Mouse (Mus musculus) erythroblast, embryonic 14.5 days (primary cell): ENCODE data around the gene Plxdc2. TPM values are rescaled to one million over a fixed set of nuclear protein-coding genes. Genes with fewer than 3 reads are reported as not detected.

Source experiments
- H3K27me3 ChIP-seq: 2 replicates; pipeline ENCODE4 v1.6.1; 2012; ENCODE audit warnings: inconsistent platforms; ENCODE audit not compliant: control insufficient read depth
- H3K36me3 ChIP-seq: 2 replicates; pipeline ENCODE4 v1.6.1; 2012; ENCODE audit warnings: mild to moderate bottlenecking, inconsistent platforms; ENCODE audit not compliant: control insufficient read depth
- H3K4me1 ChIP-seq: 2 replicates; pipeline ENCODE4 v1.6.1; 2012; ENCODE audit warnings: inconsistent platforms; ENCODE audit not compliant: control insufficient read depth
- H3K4me3 ChIP-seq: replicated peaks from 2 replicates; pipeline ENCODE3; 2012; ENCODE audit warnings: moderate library complexity, mild to moderate bottlenecking, inconsistent platforms
- H3K9me3 ChIP-seq: 2 replicates; pipeline ENCODE4 v1.6.1; 2012; ENCODE audit warnings: low read length, inconsistent platforms, mixed read lengths; ENCODE audit not compliant: control insufficient read depth
- GATA1 ChIP-seq: IDR thresholded peaks from 2 replicates; pipeline ENCODE4 v1.6.1; 2012; ENCODE audit warnings: low read length, inconsistent platforms, mixed read lengths
- TAL1 ChIP-seq: IDR thresholded peaks from 3 replicates; pipeline ENCODE4 v1.6.1; 2012; ENCODE audit warnings: low read length, inconsistent platforms, mixed read lengths
- polyA plus RNA-seq: library from polyadenylated mRNA; stranded (reverse); fragments of >175 nt; gene quantifications from 2 replicates; pipeline ENCODE4 v1.2.3, GENCODE M21; 2012

Gene Plxdc2
- polyA plus RNA-seq, 1 experiment = not detected

GRCm38 (mm10) chr2:16682905-16683304 lies 326.8 kb downstream of the Plxdc2 start:
- no peaks in the 10 kb centered on the region for H3K27me3 ChIP-seq
- no peaks in the 10 kb centered on the region for H3K9me3 ChIP-seq
- TF ChIP-seq TAL1 (no peak), GATA1 (no peak)
- H3K4me1 ChIP-seq = no peaks in the 10 kb centered on the region
- H3K4me3 ChIP-seq = no peak overlapping the region
- H3K36me3 ChIP-seq = no peaks in the 10 kb centered on the region

DNA sequence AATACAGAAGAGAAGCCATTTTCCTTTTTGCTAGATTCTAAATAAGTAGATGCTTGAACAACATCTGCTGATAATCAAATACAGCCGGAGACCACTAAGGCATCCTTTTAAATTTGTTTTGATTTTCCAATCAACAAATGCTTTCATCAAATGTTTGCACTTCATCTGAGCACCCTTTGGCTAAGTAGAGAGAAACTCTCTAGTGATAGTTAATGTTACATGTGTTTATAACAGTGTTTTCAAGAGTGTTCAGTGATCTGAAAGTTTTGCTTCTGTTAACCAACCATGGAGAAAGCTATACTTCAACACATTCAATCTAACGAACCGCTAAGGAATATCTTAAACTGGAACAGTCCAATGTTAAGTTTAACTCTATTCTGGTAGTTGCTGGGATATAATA lies 327.6 kb downstream of the Plxdc2 start:
- H3K4me1 ChIP-seq = no peaks in the 10 kb centered on the region
- H3K36me3 ChIP-seq = no peaks in the 10 kb centered on the region
- H3K9me3 ChIP-seq = no peaks in the 10 kb centered on the region
- no peak for TF ChIP-seq GATA1
- no peak for TF ChIP-seq TAL1
- no peak overlapping the region for H3K4me3 ChIP-seq
- no peaks in the 10 kb centered on the region for H3K27me3 ChIP-seq

DNA sequence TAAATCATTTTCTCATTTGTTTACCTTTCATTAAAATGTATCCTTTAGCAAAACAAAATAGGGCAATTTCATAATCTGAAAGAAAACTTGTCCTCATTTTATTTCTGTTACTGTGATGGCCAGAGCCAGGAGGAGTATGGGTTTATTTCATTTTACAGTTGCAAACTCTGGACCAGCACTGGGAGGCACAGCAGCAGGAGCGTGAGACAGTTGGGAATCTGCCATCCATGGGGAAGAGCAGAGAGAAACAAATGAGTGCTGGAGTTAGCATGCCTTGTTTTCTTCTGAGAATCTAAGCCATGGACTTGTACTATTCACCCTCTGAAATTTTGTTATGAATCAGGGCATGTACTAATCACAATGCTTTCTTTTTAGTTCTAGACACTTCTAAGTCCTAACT lies 328.4 kb downstream of the Plxdc2 start:
- Histone ChIP-seq H3K9me3 (no peaks in the 10 kb centered on the region), H3K4me3 (no peak overlapping the region), H3K27me3 (no peaks in the 10 kb centered on the region), H3K4me1 (no peaks in the 10 kb centered on the region), H3K36me3 (no peaks in the 10 kb centered on the region)
- TF ChIP-seq TAL1 (no peak), GATA1 (no peak)

GRCm38 (mm10) chr2:16696390-16696789 lies 340.3 kb downstream of the Plxdc2 start:
- Histone ChIP-seq H3K4me1 (no peaks in the 10 kb centered on the region), H3K36me3 (no peaks in the 10 kb centered on the region), H3K27me3 (no peaks in the 10 kb centered on the region), H3K4me3 (no peak overlapping the region), H3K9me3 (no peaks in the 10 kb centered on the region)
- TF ChIP-seq GATA1 (no peak), TAL1 (no peak)

DNA sequence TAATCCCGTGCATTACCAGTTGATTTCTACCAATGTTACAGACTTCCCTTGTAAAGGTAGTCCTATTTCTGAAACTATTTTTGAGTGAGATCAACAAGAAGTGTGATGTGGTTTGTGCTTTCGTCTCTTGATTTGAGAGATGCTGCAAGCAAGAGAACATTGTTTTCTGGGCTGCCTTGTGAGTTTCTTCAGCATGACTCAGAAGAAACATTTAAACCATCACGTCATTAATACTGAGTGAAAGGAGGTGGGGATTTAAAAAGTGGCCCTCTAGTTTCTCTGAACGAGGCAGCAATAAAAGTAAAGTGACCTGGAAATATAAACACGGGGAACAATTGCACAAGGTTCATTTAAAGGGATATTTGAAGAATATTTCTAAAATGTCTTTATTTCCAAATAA lies 341.1 kb downstream of the Plxdc2 start:
- no peaks in the 10 kb centered on the region for H3K9me3 ChIP-seq
- H3K36me3 ChIP-seq = no peaks in the 10 kb centered on the region
- TF ChIP-seq TAL1 = no peak
- no peak for TF ChIP-seq GATA1
- no peak overlapping the region for H3K4me3 ChIP-seq
- no peaks in the 10 kb centered on the region for H3K4me1 ChIP-seq
- H3K27me3 ChIP-seq = no peaks in the 10 kb centered on the region

DNA sequence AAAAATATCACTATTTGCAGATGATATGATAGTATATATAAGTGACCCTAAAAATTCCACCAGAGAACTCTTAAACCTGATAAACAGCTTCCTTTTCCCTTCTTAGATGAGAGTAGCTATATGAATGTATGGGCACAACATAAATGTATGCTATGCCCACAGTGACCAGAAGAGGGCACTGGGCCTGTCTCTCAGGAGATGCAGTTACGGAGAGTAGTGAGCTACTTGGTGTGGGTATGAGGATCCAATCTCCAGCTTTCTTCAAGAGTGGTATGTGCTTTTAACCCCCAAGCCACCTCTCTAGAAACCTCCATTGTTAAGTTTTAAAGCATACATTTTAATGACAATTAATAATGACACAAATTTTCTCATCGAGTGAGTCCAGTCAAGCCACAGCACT lies 350.1 kb downstream of the Plxdc2 start:
- H3K36me3 ChIP-seq = no peaks in the 10 kb centered on the region
- H3K4me3 ChIP-seq = no peak overlapping the region
- no peaks in the 10 kb centered on the region for H3K9me3 ChIP-seq
- no peaks in the 10 kb centered on the region for H3K27me3 ChIP-seq
- no peak for TF ChIP-seq TAL1
- no peak for TF ChIP-seq GATA1
- H3K4me1 ChIP-seq = no peaks in the 10 kb centered on the region

- Histone ChIP-seq H3K4me3 (no peak overlapping the region), H3K36me3 (no peaks in the 10 kb centered on the region), H3K4me1 (no peaks in the 10 kb centered on the region), H3K9me3 (no peaks in the 10 kb centered on the region), H3K27me3 (no peaks in the 10 kb centered on the region)
- TF ChIP-seq GATA1 = no peak
- no peak for TF ChIP-seq TAL1
These were observed 353.8 kb downstream of the Plxdc2 start for GRCm38 (mm10) chr2:16709885-16710284.

DNA sequence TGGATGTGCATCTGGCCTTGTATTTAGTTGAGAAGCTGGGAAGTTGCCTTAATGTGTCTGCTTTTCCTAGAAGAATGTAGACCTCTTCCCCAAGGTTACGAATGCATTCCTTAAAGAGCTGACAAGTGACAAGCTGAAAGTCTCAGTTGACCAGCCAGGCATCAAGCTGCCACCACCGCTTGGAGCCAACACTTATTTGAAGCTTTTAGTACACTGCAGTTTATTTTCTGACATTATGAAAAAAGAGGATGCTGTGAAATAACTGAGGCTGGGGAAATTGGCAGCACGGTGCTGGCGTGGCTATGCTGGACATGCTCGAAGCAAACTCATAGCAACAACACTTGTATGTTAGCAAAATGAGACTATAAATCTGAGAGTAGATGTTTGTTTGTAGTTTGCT lies 374.9 kb downstream of the Plxdc2 start:
- H3K36me3 ChIP-seq = no peaks in the 10 kb centered on the region
- H3K4me3 ChIP-seq = no peak overlapping the region
- TF ChIP-seq GATA1 (no peak), TAL1 (no peak)
- no peaks in the 10 kb centered on the region for H3K4me1 ChIP-seq
- H3K27me3 ChIP-seq = no peaks in the 10 kb centered on the region
- no peaks in the 10 kb centered on the region for H3K9me3 ChIP-seq

GRCm38 (mm10) chr2:16734381-16734780 lies 378.3 kb downstream of the Plxdc2 start:
- no peaks in the 10 kb centered on the region for H3K4me1 ChIP-seq
- TF ChIP-seq TAL1 (no peak), GATA1 (no peak)

DNA sequence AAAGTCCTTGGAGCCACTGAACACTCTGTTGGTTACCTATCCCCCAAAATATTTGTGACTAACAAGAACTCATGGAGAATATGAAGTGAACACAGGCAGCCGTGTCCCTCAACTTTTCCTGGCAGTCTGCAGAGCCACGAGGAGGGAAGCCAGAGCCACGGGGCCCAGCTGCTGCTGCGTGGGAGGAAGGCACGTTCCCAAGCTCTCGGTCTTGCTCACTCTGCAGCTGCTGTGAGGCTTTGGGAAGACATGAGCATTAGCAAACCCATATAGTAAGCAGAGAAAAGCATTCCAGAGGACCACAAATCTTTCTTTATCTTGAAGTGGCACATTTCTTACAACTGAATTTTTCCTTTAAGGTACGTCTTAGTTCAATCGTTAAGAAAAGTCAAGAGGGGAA lies 382.1 kb downstream of the Plxdc2 start:
- Histone ChIP-seq H3K4me1 (no peaks in the 10 kb centered on the region), H3K4me3 (no peak overlapping the region), H3K9me3 (no peaks in the 10 kb centered on the region), H3K27me3 (no peaks in the 10 kb centered on the region), H3K36me3 (no peaks in the 10 kb centered on the region)
- TF ChIP-seq GATA1 (no peak), TAL1 (no peak)

More at GRCm38 (mm10) chr2:16734381-16734780, 378.3 kb downstream of the Plxdc2 start:
- Histone ChIP-seq H3K36me3 (no peaks in the 10 kb centered on the region), H3K4me3 (no peak overlapping the region), H3K27me3 (no peaks in the 10 kb centered on the region), H3K9me3 (no peaks in the 10 kb centered on the region)
